Mouse (Mus musculus): ENCODE data around the gene Rnf26. TPM values are rescaled to one million over a fixed set of nuclear protein-coding genes. Genes with fewer than 3 reads are reported as not detected.
"Not testable (repeated sequence)": the region's sequence is repeated elsewhere in the genome, so short reads cannot be mapped to it uniquely, and the experiment has no call there.

Gene Rnf26
- total RNA-seq, 1 experiment from 2014 or later = 36.4 TPM

- DNase-seq = no peak
Measured at GRCm38 (mm10) chr9:44125026-44125425, 11.7 kb upstream of the Rnf26 start.

- DNase-seq = no peak
Measured at GRCm38 (mm10) chr9:44124317-44124716, 11.0 kb upstream of the Rnf26 start.

GRCm38 (mm10) chr9:44119948-44120465 lies 6.7 kb upstream of the Rnf26 start:
- DNase-seq = no peak

- peak; percentile 66 for DNase-seq
Measured at GRCm38 (mm10) chr9:44119011-44119410, 5.7 kb upstream of the Rnf26 start.

GRCm38 (mm10) chr9:44116182-44116581 lies 2.9 kb upstream of the Rnf26 start:
- DNase-seq = no peak

GRCm38 (mm10) chr9:44115599-44115998 lies 2.3 kb upstream of the Rnf26 start:
- DNase-seq = no peak

GRCm38 (mm10) chr9:44114453-44114852 lies 1.1 kb upstream of the Rnf26 start:
- DNase-seq = no peak

GRCm38 (mm10) chr9:44111909-44112308 lies 1.4 kb downstream of the Rnf26 start:
- not testable (repeated sequence) for DNase-seq

GRCm38 (mm10) chr9:44109360-44110095 lies 3.8 kb downstream of the Rnf26 start:
- DNase-seq = peak; percentile 73

- DNase-seq = no peak
Measured at GRCm38 (mm10) chr9:44108269-44109055, 4.9 kb downstream of the Rnf26 start.

GRCm38 (mm10) chr9:44107557-44108179 lies 5.6 kb downstream of the Rnf26 start:
- peak; percentile 66 for DNase-seq

GRCm38 (mm10) chr9:44107110-44107509 lies 6.2 kb downstream of the Rnf26 start, which contains the start of gene C1qtnf5:
C1qtnf5 (plus strand) TSS chr9:44107245.
- peak; percentile 77 for DNase-seq

- DNase-seq = no peak
Measured at GRCm38 (mm10) chr9:44106596-44106995, 6.7 kb downstream of the Rnf26 start.

- DNase-seq = no peak
Measured at GRCm38 (mm10) chr9:44106182-44106581, 7.1 kb downstream of the Rnf26 start.

- no peak for DNase-seq
Measured at GRCm38 (mm10) chr9:44105781-44106180, 7.5 kb downstream of the Rnf26 start.

- no peak for DNase-seq
Measured at GRCm38 (mm10) chr9:44104881-44105280, 8.4 kb downstream of the Rnf26 start.

GRCm38 (mm10) chr9:44101490-44101889 lies 11.8 kb downstream of the Rnf26 start, which contains the start of gene Mfrp:
Mfrp (plus strand) TSS chr9:44101729.
- no peak for DNase-seq

GRCm38 (mm10) chr9:44096536-44096935 lies 16.8 kb downstream of the Rnf26 start:
- DNase-seq = no peak

- no peak for DNase-seq
Measured at GRCm38 (mm10) chr9:44095781-44096180, 17.5 kb downstream of the Rnf26 start.

GRCm38 (mm10) chr9:44094737-44095136 lies 18.6 kb downstream of the Rnf26 start:
- no peak for DNase-seq

GRCm38 (mm10) chr9:44093612-44094503 lies 19.5 kb downstream of the Rnf26 start:
- DNase-seq = peak; percentile 74
